Mouse (Mus musculus): ENCODE data around the gene Ankrd49. TPM values are rescaled to one million over a fixed set of nuclear protein-coding genes. Genes with fewer than 3 reads are reported as not detected.

The Ankrd49 gene
- total RNA-seq, 2 experiments from 2014 or later, result 7.0 to 8.4 TPM

DNA sequence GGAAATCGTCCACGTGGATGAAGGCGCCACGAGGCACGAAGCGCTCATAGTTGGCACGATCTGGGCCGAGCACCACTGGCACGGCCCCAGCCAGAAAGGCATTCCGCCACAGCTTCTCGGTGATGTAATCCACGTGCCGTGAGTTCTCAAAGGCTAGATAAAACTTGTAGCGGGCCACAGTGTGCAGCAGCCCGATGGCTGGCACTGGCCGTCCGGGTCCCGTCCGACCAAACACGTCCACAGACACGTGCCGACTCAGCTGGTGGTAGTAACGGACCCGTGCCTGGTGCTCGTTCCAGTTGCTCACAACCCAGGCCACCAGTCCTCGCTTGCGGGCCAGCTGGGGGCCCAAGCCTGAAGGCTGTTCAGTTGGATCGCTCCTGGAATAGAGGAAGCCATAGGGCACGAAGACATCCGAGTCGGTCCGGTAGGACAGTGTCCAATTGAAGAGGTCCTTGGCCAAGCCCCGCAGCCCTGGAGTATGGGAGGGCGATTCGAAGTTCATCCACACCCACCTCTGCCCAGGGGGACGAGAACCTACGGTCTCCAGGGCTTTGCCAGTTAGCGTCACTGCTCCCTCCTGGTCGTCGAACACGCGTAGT lies 33.7 kb downstream of the Ankrd49 start:
- DNase-seq, result peak; percentile 3 to 9
- intact Hi-C loops (cut with DNase I), result no loop called here

DNA sequence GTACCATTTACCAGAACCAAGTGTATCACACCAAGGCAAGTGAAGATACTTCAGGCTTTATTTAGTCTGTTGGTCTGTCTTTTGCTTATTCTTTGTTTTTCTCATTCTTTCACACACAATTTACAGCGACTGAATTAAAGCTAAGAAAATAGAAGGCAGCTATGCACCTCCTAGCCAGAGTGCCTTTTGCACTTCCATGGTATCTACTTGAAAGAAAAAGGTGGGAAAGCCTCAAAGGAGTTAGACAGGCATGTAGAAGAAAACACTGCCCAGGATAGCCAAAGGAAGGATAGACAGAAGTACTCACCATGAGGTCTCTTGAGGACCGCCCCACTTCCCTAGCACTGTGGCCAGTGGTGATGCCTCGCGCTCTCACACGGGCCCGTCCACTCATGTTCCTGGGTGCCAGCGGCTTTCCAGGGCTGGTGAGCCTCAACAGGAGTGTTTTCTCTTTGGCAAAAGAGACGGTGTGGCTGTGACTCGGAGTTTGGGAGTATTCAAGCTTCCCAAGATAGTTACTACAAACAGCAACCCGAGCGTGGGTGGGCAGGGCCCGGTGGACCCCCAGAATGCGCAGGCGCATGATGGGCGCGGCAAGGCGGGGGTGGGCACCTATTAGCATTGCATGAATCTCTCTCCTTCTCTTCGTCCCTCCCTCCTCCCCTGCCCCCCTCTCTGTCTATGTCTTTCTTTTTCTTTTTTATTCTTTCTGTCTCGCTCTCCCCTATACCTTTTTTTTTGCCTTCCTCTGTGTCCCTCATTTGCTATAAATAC lies 44.3 kb downstream of the Ankrd49 start, which contains the start of gene Piwil4:
Piwil4 (minus strand) TSS at position 583 of the 774 bp plus-strand sequence.
- intact Hi-C loops (cut with DNase I), result no loop called here
- no peak for DNase-seq

DNA sequence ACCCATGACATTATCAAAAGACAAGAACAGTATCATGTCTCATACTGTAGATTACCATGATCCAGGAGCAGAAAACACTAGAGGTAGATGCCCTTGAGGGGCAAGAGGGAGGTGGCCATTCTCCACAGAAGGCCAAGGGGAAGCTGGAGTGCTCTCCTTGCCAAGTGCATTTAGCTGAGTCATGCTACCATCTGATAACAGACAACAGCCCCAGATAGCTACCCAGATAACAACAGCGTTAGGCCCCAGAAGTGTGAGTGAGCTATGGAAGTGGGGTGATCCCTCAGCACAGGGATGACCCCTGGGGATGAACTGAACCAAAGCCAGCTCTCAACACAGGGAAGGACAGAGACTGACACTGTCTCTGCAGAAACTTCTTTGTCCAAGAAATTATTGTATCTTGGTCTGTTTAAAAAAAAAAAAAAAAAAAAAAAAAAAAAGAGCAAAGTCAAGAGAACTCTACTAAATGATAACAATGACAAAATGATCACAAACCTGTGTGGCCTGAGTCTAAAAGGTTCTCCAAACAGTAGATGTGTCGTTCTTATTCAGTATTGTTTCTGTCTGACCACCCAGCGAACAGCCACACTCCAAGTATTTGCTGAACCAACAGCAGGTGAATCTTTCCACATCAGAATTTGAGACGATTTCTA lies 45.0 kb downstream of the Ankrd49 start:
- no peak for DNase-seq
- intact Hi-C loops (cut with DNase I), result no loop called here

DNA sequence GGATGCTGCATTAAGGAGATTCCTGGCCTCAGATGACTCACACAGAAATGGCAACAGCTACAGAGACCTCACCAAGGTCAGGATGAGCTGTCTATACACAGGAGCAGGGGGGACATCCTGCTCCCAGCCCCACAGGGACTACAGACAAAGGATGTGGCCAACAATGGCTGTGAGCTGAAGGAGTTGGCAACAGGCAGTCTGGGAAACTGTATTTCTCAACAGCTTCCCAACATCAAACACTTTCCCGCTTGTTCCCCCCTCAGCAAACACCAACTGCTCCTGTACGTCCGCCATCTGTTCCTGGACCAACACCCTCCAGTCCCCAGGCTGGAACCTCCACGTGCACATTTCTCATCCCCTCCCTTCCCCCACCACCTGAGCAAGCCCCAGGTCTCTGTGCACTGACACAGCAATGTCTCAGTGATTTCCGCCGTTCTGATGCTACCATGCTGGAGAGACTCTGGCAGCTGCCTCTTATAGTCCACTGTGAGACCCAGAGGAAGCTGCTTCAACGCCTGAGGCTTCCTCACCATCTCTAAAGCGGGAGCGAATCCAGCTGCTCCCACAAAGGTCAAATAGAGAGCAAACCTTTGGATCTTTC lies 53.6 kb downstream of the Ankrd49 start:
- DNase-seq, result no peak
- intact Hi-C loops (cut with DNase I), result no loop called here

Other genes starting within 250 kb of the Ankrd49 start
- 10 to 100 TPM; 52.8 to 58.6 TPM for gene Amotl1, start 139.8 kb downstream of the Ankrd49 start, total RNA-seq (2021)
- gene Piwil4, start 44.1 kb downstream of the Ankrd49 start, total RNA-seq (2021), result not detected
- under 1 TPM; 0.50 to 0.60 TPM for gene Fut4, start 32.5 kb downstream of the Ankrd49 start, total RNA-seq (2021)
- not detected for gene 1700012B09Rik, start 13.8 kb downstream of the Ankrd49 start, total RNA-seq (2021)
- gene Mre11a, start 202 bp downstream of the Ankrd49 start, total RNA-seq (2021), result 10 to 100 TPM in 1 of 2 experiments, 1 to 10 TPM in 1; 8.4 to 14.2 TPM
- gene Gpr83, start 75.4 kb upstream of the Ankrd49 start, total RNA-seq (2021), result not detected
- not detected for gene Izumo1r, start 119.1 kb upstream of the Ankrd49 start, total RNA-seq (2021)